Mouse (Mus musculus) adipocyte (in vitro differentiated cells): ENCODE results near the gene Brca1.
"Not testable (repeated sequence)": the region's sequence is repeated elsewhere in the genome, so short reads cannot be mapped to it uniquely, and the experiment has no call there.

ENCODE experiments used
- DNase-seq: peaks from one replicate; pipeline ENCODE4 v3.0.0-alpha.2; 2016; ENCODE audit warnings: low spot score

The Brca1 gene

GRCm38 (mm10) chr11:101448899-101449298 lies 102.9 kb downstream of the Brca1 start:
- DNase-seq = no peak

- peak; percentile 93 for DNase-seq
These were observed 103.4 kb downstream of the Brca1 start, which contains the start of gene Ifi35 for GRCm38 (mm10) chr11:101448274-101448746. Gene Ifi35 (plus strand): TSS chr11:101448407.

- DNase-seq = no peak
These were observed 104.0 kb downstream of the Brca1 start for GRCm38 (mm10) chr11:101447786-101448185.

- DNase-seq = not testable (repeated sequence)
These were observed 104.9 kb downstream of the Brca1 start for GRCm38 (mm10) chr11:101446860-101447259.

- no peak for DNase-seq
These were observed 105.4 kb downstream of the Brca1 start for GRCm38 (mm10) chr11:101446319-101446718.

- no peak for DNase-seq
These were observed 109.0 kb downstream of the Brca1 start for GRCm38 (mm10) chr11:101442760-101443159.

- peak; percentile 99 for DNase-seq
These were observed 109.5 kb downstream of the Brca1 start, which contains the start of gene Rpl27 for GRCm38 (mm10) chr11:101442127-101442693. Gene Rpl27 (plus strand): TSS chr11:101442298.

GRCm38 (mm10) chr11:101441450-101442126 lies 110.2 kb downstream of the Brca1 start:
- not testable (repeated sequence) for DNase-seq
